Mouse (Mus musculus): ENCODE data around the gene Kcnj12.

The Kcnj12 gene

DNA sequence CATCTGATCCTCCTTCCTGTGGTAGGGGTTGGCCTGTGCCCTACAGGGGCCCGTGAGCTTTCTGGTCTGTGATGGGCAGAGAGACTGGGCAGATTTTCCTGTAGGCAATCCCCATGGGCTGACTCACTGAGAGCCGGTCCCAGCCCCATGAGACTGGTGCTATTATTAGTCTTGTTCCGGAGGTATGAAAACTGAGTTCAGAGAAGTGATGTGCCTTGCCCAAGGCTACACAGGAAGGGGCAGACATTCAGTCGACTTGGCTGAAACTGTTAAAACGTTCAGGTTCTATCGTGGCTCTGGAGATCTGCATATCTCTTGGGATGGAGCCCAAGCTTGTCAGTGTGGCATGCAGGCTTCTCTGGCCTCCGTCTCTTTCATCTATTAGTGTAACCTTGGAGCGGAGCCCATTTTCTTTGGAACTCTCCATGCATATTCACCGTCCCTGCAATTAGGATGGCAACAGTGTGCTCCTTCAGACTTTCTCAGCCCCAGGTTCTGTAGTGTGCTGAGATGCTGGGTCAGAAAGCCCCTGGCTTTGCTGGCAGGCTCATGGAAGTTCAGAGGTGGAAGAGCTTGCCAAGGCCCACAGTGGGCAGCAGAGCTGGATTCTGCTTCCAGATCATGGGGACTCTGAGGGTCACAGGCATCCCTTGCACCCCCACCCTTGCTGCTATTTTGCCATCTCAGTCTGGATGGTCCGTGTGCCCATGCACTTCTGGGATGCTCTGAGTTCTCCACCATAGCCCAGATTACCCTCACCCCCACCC is 37.5 kb downstream of the Kcnj12 start:
- DNase-seq (ENCODE audit: low read depth, low spot score): no peak

DNA sequence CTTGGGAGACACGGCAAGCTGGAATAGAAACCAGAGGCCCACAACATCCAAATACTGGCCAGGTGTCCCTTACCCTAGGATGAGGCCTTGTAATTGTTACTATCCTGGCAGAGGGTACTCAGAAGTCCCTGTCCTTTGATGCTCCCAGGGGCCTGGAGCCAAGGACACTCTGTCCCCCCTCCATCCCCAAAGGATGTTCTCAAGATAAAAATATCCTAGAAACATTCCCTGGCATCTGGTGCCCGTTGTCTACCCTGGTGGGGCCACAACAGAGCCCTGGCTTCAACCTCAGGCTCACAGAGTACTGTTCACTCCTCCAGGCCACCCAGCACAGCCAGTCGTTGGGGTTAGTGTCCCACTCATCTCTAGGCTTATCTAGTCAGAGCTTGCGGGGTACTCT is 38.3 kb downstream of the Kcnj12 start:
- DNase-seq (ENCODE audit: low read depth, low spot score): no peak

DNA sequence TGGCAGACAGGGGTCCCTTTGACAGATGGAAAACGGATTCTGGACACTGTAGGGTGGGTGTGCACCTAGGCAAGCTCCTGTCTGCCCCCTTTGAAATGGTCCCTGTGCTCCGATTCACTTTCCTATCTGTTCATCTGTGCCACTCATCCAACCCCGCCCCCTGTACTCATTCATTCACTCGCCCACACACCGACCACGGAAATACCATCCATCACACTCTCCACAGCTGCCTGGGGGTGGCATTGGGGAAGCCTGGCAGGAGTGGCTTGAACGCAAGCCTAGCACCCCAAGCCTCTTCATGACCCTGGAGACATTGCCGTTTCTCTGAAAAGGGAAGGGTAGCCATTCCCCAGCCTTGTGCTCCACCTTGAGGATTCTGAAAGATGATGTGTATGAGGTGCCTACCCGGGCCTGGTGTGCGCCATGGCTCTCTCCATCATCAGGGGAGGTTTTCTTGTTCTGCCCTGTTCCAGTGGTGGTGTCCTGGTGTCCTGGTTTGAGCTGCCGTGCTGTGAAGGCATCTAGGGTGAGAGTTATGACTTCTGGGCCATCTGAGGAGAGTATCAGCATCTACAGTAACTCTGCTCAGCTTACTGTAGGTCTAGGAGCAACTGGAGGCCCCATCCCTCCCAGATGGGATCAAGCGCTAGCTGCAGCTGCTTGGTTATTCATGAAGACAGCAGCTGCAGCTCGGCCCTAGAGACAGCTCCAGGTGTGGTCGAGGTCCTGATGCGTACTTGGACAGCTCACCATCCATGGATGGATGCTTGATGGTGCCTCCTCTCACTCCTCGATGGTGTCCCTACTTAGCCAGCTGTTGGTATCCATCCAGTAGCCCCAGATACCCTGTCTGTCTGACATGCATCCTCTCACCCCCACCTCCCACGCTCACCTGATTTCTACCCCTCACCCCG is 40.4 kb downstream of the Kcnj12 start:
- no peak for DNase-seq (ENCODE audit: low read depth, low spot score)

DNA sequence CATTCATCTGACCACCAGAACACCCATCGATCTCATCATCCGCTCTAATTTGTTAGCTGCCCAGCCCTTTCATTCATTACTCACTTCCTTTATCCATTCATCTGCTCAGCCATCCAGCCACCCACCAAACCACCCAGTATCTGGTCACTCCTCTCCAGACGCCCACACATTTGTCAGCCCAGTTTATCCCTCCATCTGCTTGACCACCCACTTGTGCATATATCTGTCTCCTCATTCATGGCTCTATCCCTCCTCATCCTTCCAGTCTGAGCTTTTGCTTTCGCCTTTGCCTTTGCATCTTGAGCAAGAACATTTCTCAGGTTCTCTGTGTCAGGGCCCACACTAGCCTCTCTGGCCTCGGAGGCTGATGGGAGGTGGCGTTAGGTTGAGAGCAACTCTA is 41.1 kb downstream of the Kcnj12 start:
- DNase-seq (ENCODE audit: low read depth, low spot score): no peak

DNA sequence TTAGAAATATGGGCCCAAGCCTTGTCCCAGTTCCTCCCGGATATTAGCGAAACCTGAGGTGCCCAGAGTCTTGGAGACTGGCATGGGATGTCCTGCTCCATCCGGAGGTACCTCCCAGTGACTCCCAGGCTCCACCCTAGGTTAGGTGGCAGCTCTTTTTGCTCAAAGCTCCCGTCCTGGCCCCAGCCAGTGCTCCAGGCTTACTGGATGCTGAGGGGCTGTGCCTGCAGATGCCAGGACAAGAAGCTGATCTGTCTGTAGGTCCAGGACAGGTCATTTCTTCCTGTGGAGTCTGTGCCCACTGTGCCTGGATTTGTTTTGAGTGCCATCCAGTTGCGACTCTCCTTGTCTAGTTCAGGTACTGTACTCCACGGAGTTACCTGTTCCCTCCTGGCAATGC is 43.3 kb downstream of the Kcnj12 start:
- DNase-seq (ENCODE audit: low read depth, low spot score): no peak

DNA sequence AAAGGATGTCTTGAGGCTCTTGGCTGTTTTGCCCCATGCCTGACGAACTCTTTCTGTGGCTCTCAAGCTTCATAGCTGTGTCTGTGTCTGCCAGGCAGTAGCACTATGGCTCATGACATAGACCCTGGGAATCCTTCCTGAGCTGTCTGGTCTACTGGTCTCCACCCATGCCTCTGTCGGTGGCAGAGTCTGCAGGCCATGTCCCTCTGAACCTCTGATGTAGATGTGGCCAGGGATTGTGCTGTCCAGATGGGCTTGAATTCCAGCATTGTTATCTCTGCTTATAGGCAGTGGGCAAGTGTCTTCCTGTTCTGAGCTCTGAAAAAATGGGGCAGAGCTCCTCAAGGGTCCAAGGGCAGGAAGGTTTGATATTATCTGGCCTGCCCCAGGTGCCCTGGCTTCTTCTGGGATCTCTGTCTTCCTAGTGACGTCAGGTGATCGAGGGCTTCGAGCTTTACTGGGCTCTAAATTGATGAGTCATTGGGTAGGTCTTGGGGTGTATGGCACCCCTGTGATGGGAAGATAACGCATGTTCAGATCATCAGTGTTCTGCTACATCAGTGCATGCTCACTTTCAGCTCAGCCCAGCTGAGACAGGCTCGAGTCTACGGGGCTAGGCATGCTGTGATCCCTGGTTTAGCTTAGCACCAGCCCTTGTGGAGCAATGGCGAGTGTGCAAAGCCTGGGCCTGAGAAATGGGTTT is 44.9 kb downstream of the Kcnj12 start:
- DNase-seq (ENCODE audit: low read depth, low spot score): no peak

DNA sequence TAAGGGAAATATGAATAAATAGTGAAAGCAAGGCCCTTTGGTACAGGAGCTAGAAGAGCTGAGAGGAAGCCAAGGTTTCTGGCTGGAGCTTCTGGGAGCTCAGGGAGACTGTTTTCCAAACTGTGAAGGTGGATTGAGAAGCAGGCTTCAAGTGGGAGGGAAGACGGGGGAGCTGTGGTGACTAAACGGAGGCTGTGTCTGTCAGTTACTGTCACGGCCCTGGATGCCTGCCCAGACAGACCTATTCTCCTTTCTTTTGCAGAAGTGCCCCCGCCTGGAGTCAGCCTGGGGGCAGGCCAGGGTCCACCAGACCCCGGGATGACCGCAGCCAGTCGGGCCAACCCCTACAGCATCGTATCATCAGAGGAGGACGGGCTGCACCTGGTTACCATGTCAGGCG is 46.5 kb downstream of the Kcnj12 start:
- DNase-seq (ENCODE audit: low read depth, low spot score): no peak

DNA sequence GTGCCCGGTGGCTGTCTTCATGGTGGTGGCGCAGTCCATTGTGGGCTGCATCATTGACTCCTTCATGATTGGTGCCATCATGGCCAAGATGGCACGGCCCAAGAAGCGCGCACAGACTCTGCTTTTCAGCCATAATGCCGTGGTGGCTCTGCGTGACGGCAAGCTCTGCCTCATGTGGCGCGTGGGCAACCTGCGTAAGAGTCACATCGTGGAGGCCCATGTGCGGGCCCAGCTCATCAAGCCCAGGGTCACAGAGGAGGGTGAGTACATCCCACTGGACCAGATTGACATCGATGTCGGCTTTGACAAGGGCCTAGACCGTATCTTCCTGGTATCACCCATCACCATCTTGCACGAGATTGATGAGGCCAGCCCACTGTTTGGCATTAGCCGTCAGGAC is 47.3 kb downstream of the Kcnj12 start:
- DNase-seq (ENCODE audit: low read depth, low spot score): peak; percentile 13

DNA sequence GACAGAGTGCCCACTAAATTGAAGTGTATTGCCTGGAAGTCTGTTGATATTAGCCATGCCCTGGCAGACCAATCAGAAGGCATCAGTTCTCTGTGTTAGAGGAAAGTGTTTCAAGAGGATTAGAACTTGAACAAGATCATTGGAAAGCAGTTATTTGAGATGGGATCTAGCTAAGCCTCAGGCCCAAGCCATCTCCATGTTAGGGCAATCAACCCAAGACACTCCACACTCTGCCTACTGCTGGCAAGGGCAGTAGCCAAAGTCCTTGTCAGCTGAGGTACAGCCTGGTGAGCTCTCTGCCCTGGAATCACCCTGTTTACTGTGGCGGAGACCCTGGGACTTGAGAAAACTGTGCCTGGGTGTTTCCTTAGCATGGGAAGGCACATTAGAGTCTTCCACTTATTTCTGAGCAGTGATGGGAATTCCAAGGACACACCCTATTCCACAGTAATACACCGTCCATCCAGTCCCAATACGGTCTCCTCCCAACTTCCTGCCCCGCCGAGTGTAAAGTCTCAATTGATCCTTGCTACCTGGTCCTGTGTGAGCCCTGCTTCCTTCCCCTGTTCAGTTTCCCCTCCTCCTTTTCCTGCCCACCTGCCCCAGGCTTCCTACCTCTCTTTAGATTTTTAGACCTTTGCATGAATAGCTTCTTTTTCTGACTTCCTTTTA is 52.4 kb downstream of the Kcnj12 start:
- DNase-seq (ENCODE audit: low read depth, low spot score): no peak

DNA sequence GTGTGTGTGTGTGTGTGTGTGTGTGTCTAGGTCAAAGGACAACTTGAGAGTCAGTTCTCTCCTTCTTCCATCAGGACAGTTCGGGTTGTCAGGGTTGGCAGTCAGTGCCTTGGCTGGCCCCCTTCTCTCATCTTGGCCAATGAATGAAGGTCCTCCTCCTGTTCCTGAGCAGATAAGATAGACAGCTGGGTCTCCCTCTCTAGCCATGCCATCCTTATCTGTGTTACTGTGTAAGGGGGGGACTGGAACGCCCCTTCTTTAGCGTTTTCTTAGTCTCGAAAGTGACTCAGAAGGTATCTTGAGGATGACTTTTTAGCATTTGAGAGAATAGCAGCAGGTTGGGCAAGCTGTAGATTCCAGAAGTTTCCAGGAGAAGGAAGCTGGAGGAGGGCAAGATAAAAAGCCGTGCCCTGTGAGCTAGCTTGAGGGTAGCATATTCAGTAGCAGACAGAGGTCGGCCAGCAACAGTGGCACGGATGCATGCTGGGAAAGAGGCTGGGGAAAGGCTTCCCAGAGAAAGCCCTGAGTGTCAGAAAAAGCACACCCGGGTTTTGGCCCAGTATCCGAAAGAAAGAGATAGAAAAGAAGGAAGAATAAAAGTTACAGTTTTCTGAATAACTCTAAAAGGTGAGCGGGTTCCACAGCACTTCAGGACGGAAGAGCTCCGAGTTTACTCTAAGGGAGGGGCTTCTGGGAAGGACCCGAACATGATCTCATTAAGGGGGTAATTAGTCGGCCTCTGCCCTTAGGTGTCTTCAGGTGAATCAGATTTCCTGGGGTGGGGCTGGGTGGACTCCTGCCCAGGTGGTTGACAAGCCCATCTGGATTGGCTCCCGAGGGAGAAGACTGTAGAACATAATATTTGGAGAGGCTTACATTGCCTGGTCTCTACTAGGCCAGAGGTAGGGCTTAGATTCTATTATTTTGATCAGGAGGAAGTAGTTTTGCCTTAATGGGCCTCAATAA is 53.3 kb downstream of the Kcnj12 start:
- DNase-seq (ENCODE audit: low read depth, low spot score): no peak

DNA sequence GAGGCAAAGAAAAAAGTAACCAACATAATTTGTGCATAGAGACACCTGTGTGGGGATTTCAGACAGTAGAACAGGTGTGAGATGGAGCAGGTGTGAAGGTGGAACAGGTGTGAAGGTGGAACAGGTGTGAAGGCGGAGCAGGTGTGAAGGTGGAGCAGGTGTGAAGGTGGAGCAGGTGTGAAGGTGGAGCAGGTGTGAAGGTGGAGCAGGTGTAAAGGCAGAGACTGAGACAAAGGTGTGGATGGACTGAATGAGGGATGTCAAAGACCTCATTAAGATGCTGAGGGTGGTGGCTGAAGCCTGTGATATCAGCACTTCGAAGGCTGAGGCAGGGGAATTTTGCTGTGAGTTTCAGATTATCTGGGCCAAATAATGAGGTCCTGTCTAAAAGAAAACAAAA is 59.3 kb downstream of the Kcnj12 start:
- no peak for DNase-seq (ENCODE audit: low read depth, low spot score)

DNA sequence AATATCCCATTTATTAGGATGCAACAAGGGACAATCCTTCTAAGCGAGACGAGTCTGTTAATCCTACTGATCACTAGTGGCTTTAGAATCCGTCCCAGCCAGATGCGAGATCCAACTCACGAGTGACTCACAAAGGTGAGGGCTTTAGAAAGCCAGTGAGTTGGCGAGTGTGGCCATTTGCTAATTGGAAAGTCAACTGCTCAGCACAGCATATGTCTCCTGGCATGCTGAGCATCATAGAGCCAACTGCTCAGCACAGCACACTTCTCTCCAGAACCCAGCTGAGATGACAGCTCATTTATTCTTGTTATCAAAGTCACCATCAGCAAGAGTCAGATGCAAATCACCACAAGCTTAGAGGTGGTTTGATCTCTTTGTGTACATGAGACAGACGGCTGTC is 67.8 kb downstream of the Kcnj12 start:
- no peak for DNase-seq (ENCODE audit: low read depth, low spot score)

DNA sequence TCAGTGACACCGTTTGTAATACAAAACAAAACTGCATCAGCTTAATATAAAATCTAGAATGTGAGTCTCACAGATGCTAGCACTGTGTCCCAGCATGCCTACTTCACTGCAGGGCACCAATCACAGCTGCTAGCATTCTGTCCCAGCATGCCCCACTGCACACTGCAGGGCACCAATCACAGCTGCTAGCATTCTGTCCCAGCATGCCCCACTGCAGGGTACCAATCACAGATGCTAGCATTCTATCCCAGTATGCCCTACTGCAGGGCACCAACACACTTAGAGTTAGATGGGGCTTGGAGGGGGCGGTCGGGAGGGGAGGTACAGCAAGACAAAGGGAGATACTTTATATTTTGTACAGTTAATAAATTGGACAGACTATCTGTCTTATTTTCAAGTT is 68.8 kb downstream of the Kcnj12 start:
- DNase-seq (ENCODE audit: low read depth, low spot score): peak; percentile 23

DNA sequence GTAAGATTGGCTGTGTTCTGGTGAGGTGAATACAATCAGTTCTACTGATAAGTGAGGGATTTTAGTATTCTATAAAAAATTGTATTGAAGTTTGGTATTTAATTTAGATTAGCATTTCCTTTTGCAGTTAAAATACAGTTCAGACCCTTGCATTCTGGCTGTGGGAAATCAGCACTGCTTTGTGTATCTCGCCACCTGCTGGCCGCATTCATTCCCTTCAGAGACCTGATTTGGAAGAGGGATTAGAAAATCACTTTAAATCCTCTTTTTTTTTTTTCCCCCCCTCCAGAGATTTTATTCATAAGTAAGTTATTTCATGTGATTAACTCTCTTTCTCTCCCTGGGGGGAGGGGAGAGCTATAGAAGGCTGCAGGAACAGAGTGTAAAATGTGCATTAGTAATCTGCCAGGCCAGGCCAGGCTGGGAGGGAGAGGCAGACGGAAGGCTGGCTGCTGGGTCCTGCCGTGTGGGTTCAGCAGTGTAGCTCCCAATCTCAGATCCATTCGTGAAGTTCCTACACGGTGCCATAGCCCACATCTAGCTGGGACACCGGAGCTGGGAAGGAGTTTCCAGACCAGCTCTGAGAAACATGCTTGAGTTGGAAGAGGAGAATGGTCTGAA is 69.4 kb downstream of the Kcnj12 start:
- peak; percentile 71 for DNase-seq (ENCODE audit: low read depth, low spot score)

DNA sequence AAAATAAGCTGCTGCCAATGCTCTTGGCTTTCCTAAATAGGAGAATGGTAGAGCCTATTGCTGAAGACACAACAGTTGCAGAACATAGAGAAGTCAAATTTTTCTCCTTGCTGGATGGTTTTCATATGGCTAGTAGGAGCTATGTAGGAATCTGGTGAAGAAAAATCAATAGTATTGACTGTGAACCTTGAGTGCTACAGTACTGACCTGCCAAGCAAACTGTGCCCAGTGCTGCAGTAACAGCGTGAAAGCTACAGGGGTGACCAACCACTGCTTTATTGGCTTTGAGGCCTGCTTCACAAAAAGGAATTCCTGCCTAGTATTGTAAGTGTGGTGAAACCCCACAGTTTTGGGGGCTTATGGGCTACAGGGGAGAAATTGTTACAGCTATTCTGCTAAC is 75.7 kb downstream of the Kcnj12 start:
- no peak for DNase-seq (ENCODE audit: low read depth, low spot score)

DNA sequence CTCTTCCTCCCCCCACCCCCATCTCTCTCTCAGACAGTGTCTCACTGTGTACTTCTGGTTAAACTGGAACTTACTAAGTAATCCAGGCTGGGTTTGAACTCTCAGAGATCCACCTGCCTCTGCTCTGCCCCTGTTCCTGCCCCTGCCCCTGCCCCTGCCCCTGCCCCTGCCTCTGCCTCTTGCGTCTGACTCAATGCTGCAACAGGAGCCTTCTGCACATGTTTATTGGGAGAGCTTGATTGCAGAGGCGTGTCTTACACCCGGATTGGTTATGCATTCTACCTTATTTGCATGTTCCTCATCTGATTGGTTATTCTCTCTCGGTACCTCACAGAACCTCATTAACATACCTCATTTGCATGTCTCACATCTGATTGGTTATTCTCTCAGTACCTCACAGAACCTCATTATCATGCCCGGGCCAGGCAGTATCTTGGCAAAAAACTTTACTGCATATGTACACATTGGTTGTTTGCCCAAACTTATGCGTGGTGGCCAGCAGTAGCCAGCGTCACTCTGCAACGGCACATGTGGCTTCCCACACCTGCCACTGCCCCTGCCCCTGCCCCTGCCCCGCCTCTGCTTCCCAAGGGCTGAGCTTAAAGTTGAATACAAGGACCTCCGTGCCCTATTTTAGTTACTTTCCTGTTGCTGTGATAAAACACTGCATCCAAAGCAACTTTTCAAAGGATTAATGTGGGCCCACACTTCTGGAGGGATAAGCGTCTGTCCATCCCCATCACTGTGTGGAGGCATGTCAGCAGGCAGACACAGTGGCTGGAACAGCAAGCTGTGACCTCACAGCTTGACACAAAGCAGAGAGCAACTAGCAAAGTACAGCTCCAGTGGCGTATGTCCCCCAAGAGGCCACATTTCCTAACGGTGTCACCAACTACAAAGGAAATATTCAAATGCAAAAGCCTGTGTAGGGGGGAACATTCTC is 80.3 kb downstream of the Kcnj12 start:
- DNase-seq (ENCODE audit: low read depth, low spot score): peak; percentile 48

DNA sequence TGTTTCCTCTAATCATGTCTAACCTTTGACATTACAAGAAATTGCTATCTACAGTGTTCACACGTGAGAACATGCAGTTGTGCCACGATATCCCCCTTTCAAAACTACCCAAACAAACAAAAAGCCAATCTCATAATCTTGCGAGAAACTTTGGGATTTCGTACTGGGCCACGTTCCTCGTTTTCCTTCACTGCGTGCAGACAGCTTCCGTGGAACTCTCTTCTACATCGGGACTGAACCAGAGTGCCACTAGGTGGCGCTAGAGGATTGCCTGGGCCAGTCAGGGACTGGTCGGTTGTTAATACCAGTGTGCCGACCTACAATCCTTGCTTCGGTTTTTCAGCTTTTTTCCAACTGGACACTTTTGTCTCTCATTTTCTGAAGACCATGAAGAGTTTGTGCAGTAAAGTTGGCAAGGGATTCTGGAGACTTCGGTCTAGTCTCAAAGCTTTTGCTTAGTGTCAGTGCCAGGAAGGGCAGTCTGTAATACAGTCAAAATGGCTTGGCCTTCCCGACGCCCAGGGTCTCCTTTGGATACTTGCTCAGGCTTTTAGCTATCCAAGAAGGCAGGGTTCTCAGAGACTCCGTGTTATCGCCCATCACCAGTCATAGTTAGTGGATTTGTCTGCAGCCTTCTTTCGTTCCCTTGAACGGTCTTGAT is 82.0 kb downstream of the Kcnj12 start:
- peak; percentile 91 for DNase-seq (ENCODE audit: low read depth, low spot score)

DNA sequence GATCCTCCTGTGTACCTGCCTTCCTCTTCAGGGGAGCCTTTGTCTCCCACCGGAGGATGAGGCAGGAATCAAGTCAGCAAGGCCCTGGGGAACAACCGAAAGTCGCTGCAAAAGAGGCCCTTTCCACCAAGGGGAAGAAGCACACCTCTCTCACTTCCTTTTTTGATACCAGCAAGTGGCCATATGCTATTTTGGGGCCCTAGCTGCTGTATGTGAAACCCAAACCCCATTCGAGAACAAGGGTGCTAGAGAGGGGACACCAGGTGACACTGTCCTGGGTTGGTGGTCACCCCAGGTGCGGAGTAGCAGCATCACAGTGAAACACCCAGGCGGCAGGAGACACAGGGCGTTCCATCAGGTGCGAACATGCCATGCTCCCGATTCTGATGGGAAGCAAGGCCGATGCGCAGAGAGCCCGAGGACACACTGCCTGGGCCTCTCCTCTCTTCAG is 86.6 kb downstream of the Kcnj12 start:
- DNase-seq (ENCODE audit: low read depth, low spot score): no peak

Measured in R1 (cell line).